Mouse (Mus musculus): ENCODE measurements around the gene Bves.

DNA sequence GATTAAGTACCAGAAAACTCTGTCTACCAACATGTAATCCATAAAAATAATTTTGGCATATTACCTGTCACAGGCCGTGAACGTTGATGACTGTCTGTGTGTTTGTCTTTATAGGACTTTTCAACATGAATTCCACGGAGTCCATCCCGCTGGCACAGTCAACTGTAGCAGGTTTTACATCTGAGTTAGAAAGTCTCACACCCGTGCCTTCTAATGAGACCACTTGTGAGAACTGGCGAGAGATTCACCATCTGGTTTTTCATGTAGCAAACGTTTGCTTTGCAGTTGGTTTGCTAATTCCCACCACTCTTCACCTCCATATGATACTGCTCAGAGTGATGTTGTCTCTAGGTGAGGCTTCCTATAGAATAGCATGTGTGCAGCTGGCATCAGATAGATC, 3.5 kb downstream of the Bves start:
- no peak for TF ChIP-seq CTCF (IDR thresholded peaks at IDR 0.05; ENCODE audit: low read depth, low read length)
- no peak for TF ChIP-seq GATA1 (IDR thresholded peaks at IDR 0.05; ENCODE audit: borderline replicate concordance, low read length)
- no peak for TF ChIP-seq POLR2AphosphoS5 (IDR thresholded peaks at IDR 0.05; ENCODE audit: insufficient replicate concordance, low read depth, low read length)

Data from G1E (cell line).